Mouse (Mus musculus): ENCODE measurements around the gene Ccdc142. TPM values are rescaled to one million over a fixed set of nuclear protein-coding genes. Genes with fewer than 3 reads are reported as not detected.
A peak's percentile ranks its signal among the peaks of the same experiment; 100 is the strongest.

The Ccdc142 gene
- polyA plus RNA-seq, 1 experiment from 2014 or later, result 2.9 TPM

DNA sequence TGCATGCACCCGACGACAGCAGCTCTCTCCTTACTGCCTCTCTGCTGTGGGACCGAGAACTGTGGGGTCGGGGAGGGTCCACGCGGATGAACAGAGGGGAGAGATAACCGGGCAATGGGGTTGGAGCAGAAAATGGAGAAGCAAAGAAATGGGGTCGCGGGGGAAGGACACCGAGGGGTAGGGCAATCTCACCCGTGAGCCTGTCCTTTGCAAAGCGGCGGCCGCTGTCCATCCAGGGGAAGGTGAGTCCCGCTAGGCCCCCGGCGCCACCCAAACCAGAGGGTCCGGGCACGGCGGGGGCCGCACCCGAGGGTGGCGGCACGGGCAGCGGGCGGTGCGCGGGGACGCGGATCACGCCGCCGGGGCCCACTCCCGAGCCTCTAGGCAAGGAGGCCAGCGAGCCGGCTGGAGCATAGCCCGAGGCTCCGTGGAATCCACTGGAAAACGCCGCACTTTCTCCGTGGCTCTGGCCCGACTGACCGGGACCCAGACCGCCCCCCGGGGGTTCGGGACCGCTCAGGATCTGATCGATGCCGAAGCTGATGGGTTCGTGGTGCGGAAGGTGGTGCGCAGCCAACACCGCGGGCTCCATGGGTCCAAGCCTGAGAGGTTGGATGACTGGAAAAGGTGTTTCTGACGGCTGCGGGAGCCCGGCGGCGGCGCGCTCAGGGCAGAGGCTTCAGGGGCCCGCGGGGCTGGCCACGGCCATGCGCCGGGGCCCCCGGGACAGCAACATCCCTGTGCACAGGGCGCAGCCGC lies 31.7 kb upstream of the Ccdc142 start:
- no peak; the same call in 1 of the 2 replicates for ATAC-seq (ENCODE audit: insufficient number of reproducible peaks, insufficient read depth, low FRiP score, low TSS enrichment, low read depth)
- Histone ChIP-seq H3K4me1 (peaks cover 35% of the 10 kb centered on the region), H3K27me3 (peaks cover 99% of the 10 kb centered on the region), H3K36me3 (no peaks in the 10 kb centered on the region), H3K9ac (0 out of 2 replicates have a peak overlapping the region, but pooled peaks have one; percentile 27), H3K4me2 (peak overlapping the region; percentile 54), H3K4me3 (peak overlapping the region; percentile 33), H3K27ac (no peak overlapping the region), H3K9me3 (no peaks in the 10 kb centered on the region)
- under 1% methylated on average over 66 of the region's 69 CpGs for WGBS

DNA sequence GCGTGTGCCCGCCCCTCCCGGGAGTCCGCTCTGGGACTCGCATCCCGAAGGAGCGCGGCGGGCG lies 31.3 kb upstream of the Ccdc142 start, which contains the start of gene Tlx2:
Tlx2 (minus strand) TSS at position 47 of the 64 bp plus-strand sequence.
- Histone ChIP-seq H3K27me3 (peaks cover 99% of the 10 kb centered on the region), H3K27ac (no peak within 1 kb of the TSS), H3K9ac (0 out of 2 replicates have a peak within 1 kb of the TSS, but pooled peaks have one; percentile 27), H3K36me3 (no peaks in the 10 kb centered on the region), H3K4me2 (peak within 1 kb of the TSS; percentile 54), H3K4me1 (peaks cover 35% of the 10 kb centered on the region), H3K4me3 (peak within 1 kb of the TSS; percentile 33), H3K9me3 (no peaks in the 10 kb centered on the region)
- no peak for ATAC-seq (ENCODE audit: insufficient number of reproducible peaks, insufficient read depth, low FRiP score, low TSS enrichment, low read depth)
- WGBS, result 1% methylated on average over 10 of the region's 10 CpGs

GRCm38 (mm10) chr6:83070311-83071219 lies 30.8 kb upstream of the Ccdc142 start:
- WGBS, result 1% methylated on average over 58 of the region's 58 CpGs
- Histone ChIP-seq H3K27me3 (peaks cover 99% of the 10 kb centered on the region), H3K9me3 (no peaks in the 10 kb centered on the region), H3K4me3 (peak overlapping the region; percentile 33), H3K4me1 (peaks cover 35% of the 10 kb centered on the region), H3K36me3 (no peaks in the 10 kb centered on the region), H3K27ac (no peak overlapping the region), H3K9ac (0 out of 2 replicates have a peak overlapping the region, but pooled peaks have one; percentile 27), H3K4me2 (peak overlapping the region; percentile 54)
- no peak for ATAC-seq (ENCODE audit: insufficient number of reproducible peaks, insufficient read depth, low FRiP score, low TSS enrichment, low read depth)

DNA sequence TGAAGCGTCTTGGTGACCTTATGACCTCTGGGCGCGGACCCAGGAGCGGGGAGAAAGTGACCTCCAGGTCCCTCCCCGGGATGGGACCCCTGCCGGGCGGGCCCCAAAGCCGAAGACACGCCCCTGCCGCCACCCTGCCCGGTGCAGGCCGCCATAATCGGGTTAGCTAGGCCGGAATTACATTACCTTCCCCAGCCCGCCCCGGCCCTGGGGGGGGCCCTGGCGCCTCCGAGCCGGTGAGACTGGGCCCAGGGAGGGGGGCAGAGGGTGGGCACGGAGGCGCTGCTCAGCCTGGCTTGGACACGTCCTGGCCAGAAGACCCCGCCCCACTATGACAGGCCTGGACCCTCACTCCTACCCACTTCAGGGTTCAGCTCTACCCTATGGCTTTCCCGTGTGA lies 30.2 kb upstream of the Ccdc142 start:
- no peak overlapping the region for H3K9ac ChIP-seq
- WGBS, result under 1% methylated on average over 24 of the region's 24 CpGs
- H3K4me1 ChIP-seq, result peaks cover 35% of the 10 kb centered on the region
- H3K4me2 ChIP-seq, result peak overlapping the region; percentile 54
- 0 out of 2 replicates have a peak, but pooled peaks have one; percentile 29 for ATAC-seq (ENCODE audit: insufficient number of reproducible peaks, insufficient read depth, low FRiP score, low TSS enrichment, low read depth)
- H3K4me3 ChIP-seq, result peak overlapping the region; percentile 33
- H3K27me3 ChIP-seq, result peaks cover 97% of the 10 kb centered on the region
- no peak overlapping the region for H3K27ac ChIP-seq
- H3K36me3 ChIP-seq, result no peaks in the 10 kb centered on the region
- no peaks in the 10 kb centered on the region for H3K9me3 ChIP-seq

- 22% methylated on average over 2 of the region's 2 CpGs for WGBS
Measured at GRCm38 (mm10) chr6:83074979-83075378, 26.4 kb upstream of the Ccdc142 start.

GRCm38 (mm10) chr6:83077630-83078323 lies 23.6 kb upstream of the Ccdc142 start, which contains the start of gene Pcgf1:
Pcgf1 (plus strand) TSS chr6:83077869.
- H3K4me2 ChIP-seq, result peak within 1 kb of the TSS; percentile 93
- peak within 1 kb of the TSS; percentile 85 for H3K9ac ChIP-seq
- H3K4me1 ChIP-seq, result peaks cover 20% of the 10 kb centered on the region
- WGBS, result under 1% methylated on average over 54 of the region's 54 CpGs
- H3K9me3 ChIP-seq, result no peaks in the 10 kb centered on the region
- H3K27me3 ChIP-seq, result peaks cover 46% of the 10 kb centered on the region
- peaks cover 31% of the 10 kb centered on the region for H3K36me3 ChIP-seq
- H3K27ac ChIP-seq, result peak within 1 kb of the TSS; percentile 88
- peak; percentile 78 for ATAC-seq (ENCODE audit: insufficient number of reproducible peaks, insufficient read depth, low FRiP score, low TSS enrichment, low read depth)
- H3K4me3 ChIP-seq, result peak within 1 kb of the TSS; percentile 81

More at GRCm38 (mm10) chr6:83074979-83075378, 26.4 kb upstream of the Ccdc142 start:
- Histone ChIP-seq H3K4me3 (no peak overlapping the region), H3K4me2 (no peak overlapping the region), H3K9me3 (no peaks in the 10 kb centered on the region), H3K27ac (no peak overlapping the region), H3K9ac (no peak overlapping the region), H3K27me3 (peaks cover 64% of the 10 kb centered on the region), H3K4me1 (peaks cover 35% of the 10 kb centered on the region), H3K36me3 (peaks cover 5% of the 10 kb centered on the region)
- no peak for ATAC-seq (ENCODE audit: insufficient number of reproducible peaks, insufficient read depth, low FRiP score, low TSS enrichment, low read depth)

GRCm38 (mm10) chr6:83078324-83078858 lies 23.0 kb upstream of the Ccdc142 start:
- Histone ChIP-seq H3K4me1 (peaks cover 20% of the 10 kb centered on the region), H3K4me3 (peak overlapping the region; percentile 81), H3K36me3 (peaks cover 31% of the 10 kb centered on the region), H3K9me3 (no peaks in the 10 kb centered on the region), H3K9ac (peak overlapping the region; percentile 85), H3K27me3 (peaks cover 47% of the 10 kb centered on the region), H3K4me2 (peak overlapping the region; percentile 93), H3K27ac (peak overlapping the region; percentile 88)
- WGBS, result 0% methylated on average over 46 of the region's 46 CpGs
- peak; percentile 90 for ATAC-seq (ENCODE audit: insufficient number of reproducible peaks, insufficient read depth, low FRiP score, low TSS enrichment, low read depth)

- Histone ChIP-seq H3K9ac (no peak overlapping the region), H3K4me1 (peaks cover 31% of the 10 kb centered on the region), H3K9me3 (no peaks in the 10 kb centered on the region), H3K36me3 (peaks cover 31% of the 10 kb centered on the region), H3K27me3 (peaks cover 47% of the 10 kb centered on the region), H3K27ac (no peak overlapping the region), H3K4me3 (no peak overlapping the region), H3K4me2 (no peak overlapping the region)
- no peak for ATAC-seq (ENCODE audit: insufficient number of reproducible peaks, insufficient read depth, low FRiP score, low TSS enrichment, low read depth)
- WGBS, result 95% methylated on average over 5 of the region's 5 CpGs
Measured at GRCm38 (mm10) chr6:83080210-83080609, 21.2 kb upstream of the Ccdc142 start.

GRCm38 (mm10) chr6:83083497-83083896 lies 17.9 kb upstream of the Ccdc142 start:
- peaks cover 67% of the 10 kb centered on the region for H3K27me3 ChIP-seq
- 16% methylated on average over 5 of the region's 5 CpGs for WGBS
- no peak for ATAC-seq (ENCODE audit: insufficient number of reproducible peaks, insufficient read depth, low FRiP score, low TSS enrichment, low read depth)
- no peaks in the 10 kb centered on the region for H3K9me3 ChIP-seq
- no peak overlapping the region for H3K4me2 ChIP-seq
- peaks cover 31% of the 10 kb centered on the region for H3K36me3 ChIP-seq
- H3K4me3 ChIP-seq, result no peak overlapping the region
- peak overlapping the region; percentile 36; the same call in 1 of the 2 replicates for H3K9ac ChIP-seq
- peaks cover 43% of the 10 kb centered on the region for H3K4me1 ChIP-seq
- H3K27ac ChIP-seq, result no peak overlapping the region

DNA sequence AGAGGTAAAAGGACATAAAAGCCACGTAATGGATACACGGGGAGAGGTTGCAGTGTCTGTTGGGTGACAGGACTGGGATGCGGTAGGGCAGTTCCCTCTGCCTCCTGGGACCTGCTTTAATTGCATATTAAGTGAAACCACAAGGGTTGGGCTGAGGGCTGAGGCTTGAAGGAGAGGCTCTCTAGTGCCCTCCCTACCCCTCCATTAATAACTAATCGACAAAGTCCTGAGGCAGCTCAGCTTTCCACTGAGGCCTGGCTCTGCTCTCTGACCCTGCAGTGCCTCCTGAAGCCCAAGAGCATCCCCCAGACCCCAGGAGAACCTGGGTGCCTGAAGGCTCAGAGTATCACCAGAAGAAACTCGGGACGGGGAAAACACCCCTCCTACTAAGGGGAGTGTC lies 16.9 kb upstream of the Ccdc142 start:
- Histone ChIP-seq H3K36me3 (peaks cover 31% of the 10 kb centered on the region), H3K4me3 (no peak overlapping the region), H3K4me2 (no peak overlapping the region), H3K27ac (no peak overlapping the region), H3K9ac (no peak overlapping the region), H3K4me1 (peaks cover 35% of the 10 kb centered on the region), H3K27me3 (peaks cover 76% of the 10 kb centered on the region), H3K9me3 (no peaks in the 10 kb centered on the region)
- WGBS, result 7% methylated on average over 6 of the region's 6 CpGs
- ATAC-seq (ENCODE audit: insufficient number of reproducible peaks, insufficient read depth, low FRiP score, low TSS enrichment, low read depth), result no peak
